In genomic region chr3:50613011-50613410, GRCm38 (mm10) we compare ENCODE assay signal across 14 mouse cellular contexts.
DNase-seq lines count a peak whose midpoint lies in the region.
"Had no signal": no experiment of that assay in that cellular context is flagged by ENCODE, and none has a peak within 500 bp of the region (broad histone marks: within the 10 kb centered on the region; RNA-seq: fewer than 3 reads in every experiment).

No protein-coding gene starts in this region.

- peak; percentile 50 to 62 for DNase-seq in frontal cortex, adult 2 months (ENCODE audit: extremely low spot score in 1 of 2, low spot score in 1 of 2)
- DNase-seq in frontal cortex, postnatal 14 days (ENCODE audit: low spot score in 2 of 2): no peak
- DNase-seq in left cerebral cortex, adult 11 months (ENCODE audit: low spot score): peak; percentile 31
- no peak for DNase-seq in left cerebral cortex, postnatal 4 days
- peak; percentile 26 for DNase-seq in right cerebral cortex, adult 18-20 months
- DNase-seq in right cerebral cortex, adult 2 months (ENCODE audit: low spot score in 2 of 2): no peak
- no peak for DNase-seq in thymus, adult 18-20 months
- DNase-seq: adrenal gland, postnatal 14 days; cerebellum, adult 2 months; cerebellum, postnatal 14 days; embryo, embryonic 11 days; gastrocnemius, postnatal 36 days; heart, adult 11 months; heart, postnatal 36 days had no signal

- intact Hi-C loops in left cerebral cortex, postnatal 4 days (cut with DNase I): no loop called here

Comparison
In these comparisons a context has a peak if more than half of its experiments do, and no peak if none do; other contexts are left out.
1. DNase-seq: peak in frontal cortex, adult 2 months (2 of 2), left cerebral cortex, adult 11 months (single experiment) and right cerebral cortex, adult 18-20 months (single experiment); none in frontal cortex, postnatal 14 days (0 of 2), left cerebral cortex, postnatal 4 days (single experiment), right cerebral cortex, adult 2 months (0 of 2) and thymus, adult 18-20 months (0 of 2).